Mouse (Mus musculus): ENCODE results near the gene Spaca3.

Spaca3 gene

DNA sequence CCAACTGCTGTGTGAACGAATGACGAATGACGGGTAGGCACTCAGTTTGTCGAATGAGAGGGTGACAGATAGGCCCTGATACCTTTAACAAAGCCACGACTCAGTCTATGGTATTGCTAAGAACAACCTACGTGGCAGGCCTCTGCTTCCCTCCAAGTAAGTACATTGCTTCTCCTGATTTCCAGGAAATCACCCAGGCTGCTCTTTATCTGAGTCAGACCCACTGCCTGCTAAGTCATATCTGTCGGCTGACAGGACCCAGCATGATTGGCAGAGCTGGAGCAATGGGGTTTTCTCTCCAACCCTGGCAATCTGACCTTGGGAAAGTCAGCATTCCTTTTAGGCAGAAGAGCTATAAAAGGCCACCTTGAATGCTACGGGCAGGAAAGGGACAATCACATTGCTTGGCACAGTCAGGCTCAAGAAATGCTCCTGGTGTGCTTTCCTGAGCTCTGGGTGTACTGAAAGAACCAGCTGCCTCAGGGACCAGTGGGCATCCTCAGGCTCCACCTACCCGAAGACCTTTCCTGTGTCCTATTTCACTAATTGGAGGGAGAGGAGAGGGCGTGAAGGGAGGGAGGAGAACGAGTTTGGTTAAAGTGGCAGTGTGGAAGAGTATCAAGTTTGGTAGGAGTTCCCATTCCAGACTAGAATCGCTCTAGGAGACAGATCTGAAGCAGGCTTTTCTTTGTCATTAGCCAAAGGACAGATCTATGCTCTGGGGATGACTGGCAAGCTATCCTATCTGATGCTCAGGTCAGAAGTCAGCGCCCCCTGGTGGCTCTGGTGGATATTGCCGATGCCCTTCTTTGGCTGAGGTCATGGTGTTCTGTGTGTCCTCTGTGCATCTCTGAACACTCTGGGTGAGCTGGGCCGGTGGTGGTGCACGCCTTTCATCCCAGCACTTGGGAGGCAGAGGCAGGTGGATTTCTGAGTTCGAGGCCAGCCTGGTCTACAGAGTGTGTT lies 14.6 kb downstream of the Spaca3 start:
- peak; percentile 76 to 79 for DNase-seq

DNA sequence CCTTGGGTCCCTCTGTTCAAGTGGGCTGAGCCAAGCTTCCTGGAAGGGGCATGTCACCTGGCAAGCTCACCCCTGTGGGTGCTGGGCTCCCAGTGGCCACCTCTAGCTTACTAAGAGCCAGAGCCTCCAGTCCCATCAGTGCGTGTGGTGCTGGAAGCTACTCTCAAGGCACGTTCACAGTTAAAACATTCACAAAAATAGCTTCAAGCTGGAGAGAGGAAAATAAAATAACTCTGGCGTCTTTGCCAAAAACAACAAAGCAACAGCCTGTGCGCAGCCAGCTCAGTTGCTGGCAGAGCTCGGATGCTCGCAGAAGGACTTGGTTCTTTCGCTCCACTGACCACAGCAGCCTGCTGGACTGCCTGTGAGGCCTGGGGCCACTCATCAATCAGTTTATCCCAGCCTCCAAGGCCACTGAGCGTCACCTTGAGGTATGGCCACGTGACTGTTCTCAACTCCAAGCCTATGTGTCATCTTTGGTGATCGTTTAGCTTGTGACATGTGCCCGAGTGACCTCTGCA lies 19.0 kb downstream of the Spaca3 start:
- no peak for DNase-seq

DNA sequence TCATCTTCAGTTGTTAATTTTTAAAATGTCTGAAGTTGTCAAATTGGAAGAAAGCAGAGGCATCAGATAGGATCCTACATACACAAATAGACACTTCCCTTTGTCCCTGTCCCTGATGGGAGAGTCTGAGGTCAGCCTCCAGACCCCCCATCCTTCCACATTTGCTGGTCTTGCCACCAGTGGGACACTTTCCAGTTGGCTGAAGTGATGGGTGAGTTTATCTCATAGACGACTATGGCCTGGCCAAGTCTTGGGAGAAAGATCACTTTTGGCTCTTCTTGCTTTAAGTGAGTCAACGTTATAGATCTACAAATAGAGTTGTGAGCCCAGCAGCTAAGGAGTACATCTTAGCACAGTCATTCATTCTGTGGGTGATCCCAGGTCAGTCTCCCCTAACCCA lies 19.9 kb downstream of the Spaca3 start:
- no peak for DNase-seq

DNA sequence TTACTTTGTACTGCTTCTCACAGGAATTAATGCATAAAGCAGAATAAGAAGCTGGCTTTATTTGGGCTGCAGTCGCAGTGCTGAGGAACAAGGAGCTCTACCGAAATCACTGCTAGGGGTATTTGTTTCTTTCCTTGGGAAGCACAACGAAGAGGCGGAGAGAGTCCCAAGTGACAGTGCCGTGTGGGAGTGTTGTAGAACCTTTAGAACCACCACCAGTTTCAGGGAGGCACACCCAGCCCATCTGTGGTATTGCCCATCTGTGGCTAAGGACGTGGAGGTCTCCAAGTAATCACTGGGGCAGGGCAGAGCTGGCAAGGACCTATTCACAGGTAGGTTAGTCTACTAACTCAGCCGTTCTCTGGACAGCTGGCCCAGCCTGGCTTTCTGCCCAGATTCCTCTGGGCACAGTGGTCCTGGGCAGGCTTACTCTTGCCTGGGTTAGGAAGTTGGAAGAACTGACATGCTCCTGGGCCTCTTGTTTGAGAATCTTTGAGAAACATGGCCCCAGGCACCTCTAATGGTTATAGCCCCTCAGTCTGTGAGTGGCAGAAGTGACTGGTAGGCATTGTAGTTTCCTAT lies 24.2 kb downstream of the Spaca3 start:
- DNase-seq, result no peak

DNA sequence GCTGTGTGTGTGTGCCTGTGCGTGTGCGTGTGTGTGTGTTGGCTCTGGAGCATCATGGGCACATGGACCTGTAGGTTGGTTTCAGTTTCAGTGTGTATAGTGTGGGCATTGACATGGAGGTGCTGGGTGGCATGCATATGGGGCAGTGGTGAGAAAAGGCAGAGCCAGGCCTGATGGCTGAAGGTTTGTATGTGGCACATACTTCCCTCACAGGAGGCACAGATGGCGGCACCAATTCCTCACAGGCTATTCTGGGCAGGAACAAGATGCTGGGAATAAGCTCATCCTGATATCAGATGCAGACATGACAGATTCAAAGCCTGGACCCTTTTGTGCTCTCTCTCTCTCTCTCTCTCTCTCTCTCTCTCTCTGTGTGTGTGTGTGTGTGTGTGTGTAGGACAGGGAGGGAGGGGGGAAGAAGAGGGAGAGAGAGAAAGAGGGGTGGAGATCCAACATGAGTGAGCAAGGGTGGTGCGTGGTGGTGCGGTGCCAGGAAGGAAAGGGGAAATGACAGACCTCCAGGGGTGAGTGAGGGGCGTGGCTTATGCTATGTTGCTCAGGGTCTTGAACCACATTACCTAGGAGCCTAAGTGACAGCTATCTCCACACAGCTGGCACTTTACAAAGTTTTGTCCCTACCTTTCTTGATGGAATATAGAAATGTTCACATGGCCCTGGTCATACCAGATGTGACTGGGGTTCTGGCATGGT lies 26.5 kb downstream of the Spaca3 start:
- no peak for DNase-seq

DNA sequence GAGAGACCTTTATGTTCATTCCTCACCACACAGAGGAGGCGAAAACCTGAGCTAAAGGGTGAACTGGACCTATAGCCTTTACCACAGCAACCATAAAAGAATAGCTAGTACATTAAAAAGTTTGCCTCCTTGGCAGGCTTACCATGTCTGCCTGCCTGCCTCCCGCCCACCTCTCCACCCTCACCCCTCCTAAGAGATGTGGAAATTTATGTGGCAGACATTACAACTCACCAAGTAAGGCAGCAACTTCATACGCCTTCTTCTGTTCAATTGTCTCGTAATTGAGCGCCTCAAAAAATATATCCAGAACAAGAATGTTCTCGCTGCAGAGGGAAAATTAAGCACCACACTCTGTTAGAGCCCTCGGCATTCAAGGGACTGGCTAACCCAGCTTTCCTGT lies 28.2 kb downstream of the Spaca3 start:
- no peak for DNase-seq

DNA sequence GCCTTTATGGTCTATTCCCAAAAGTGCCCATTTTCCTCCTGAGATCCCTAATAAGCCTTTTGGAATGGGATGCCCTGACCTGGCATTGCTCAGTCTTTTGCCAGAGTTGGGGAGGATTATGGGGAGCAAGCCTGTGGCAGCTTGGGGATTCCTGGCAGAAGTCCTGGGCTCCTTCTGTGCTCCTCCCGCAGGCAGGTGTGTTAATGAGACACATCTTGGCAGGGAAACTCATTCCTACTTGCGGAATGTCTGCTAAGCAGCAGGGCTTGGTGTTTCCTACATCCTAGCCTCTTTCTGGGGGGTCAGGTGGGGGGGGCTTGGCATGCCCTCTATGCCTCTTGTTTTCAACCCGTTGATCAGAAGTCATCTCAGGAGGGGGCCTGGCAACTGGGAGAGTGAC lies 28.9 kb downstream of the Spaca3 start:
- DNase-seq, result no peak

DNA sequence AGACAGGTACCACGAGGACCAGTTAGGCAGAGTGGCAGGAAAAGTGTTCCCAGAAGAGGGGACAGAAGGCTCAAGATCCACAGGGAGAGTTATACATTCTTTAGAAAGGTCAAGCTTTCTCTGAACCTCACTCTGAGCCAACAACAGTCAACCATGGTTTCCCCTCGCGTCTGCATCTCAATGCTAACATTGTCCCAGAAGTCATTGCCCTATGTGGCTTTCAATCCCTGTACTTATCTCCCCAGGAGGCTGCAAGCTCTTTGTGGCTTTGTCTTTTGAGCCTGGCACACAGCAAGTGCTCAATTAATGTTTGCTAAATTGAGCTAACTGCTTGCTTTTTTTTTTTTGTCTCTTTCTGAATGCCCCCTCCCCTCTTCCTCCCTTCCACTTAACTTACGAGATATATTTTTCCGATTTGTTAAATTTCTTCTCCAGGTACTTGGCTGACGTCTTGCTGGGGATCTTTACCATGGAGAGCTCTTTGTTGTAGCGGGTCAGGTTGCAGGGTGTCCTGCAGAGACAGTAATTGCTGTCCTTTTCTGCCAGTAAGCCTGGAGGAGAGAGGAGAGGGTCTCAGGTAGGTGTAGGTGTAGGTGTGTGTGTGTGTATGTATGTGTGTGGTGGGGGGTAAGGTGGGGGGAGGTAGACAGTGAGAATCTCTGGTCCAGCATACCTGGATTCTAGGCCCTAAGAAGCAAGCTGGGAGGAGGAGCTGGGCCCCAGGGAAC lies 31.3 kb downstream of the Spaca3 start:
- no peak for DNase-seq

DNA sequence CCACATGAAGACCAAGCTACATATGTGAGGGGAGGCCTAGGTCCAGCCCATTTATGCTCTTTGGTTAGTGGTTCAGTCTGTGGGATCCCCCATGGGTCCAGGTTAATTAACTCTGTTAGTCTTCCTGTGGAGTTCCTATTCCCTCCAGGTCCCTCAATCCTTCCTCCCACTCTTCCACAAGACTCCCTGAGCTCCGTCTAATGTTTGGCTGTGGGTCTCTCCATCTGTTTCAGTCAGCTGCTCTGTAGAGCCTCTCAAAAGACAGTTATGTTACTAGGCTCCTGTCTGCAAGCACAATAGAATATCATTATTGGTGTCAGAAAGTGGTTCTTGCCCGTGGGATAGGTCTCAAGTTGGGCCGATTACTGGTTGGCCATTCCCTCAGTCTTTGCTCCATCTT lies 37.7 kb downstream of the Spaca3 start:
- DNase-seq, result no peak

DNA sequence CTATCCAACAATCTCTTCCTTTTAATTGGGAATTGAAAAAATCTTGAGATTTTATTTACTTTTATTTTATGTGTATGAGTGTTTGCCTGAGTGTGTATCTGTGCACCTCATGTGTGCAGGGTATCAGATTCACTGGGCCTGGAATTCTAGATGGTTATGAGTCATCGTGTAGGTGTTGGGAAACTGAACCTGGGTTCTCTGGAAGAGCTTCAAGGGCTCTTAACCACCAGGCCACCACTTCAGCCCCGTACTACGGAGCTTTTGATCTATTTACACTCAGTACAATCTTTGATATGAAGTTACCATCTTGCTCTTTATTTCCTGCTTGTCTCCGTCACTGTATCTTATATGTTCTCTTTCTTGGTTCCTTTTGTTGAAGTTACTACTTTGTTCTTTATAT lies 42.4 kb downstream of the Spaca3 start:
- no peak for DNase-seq

DNA sequence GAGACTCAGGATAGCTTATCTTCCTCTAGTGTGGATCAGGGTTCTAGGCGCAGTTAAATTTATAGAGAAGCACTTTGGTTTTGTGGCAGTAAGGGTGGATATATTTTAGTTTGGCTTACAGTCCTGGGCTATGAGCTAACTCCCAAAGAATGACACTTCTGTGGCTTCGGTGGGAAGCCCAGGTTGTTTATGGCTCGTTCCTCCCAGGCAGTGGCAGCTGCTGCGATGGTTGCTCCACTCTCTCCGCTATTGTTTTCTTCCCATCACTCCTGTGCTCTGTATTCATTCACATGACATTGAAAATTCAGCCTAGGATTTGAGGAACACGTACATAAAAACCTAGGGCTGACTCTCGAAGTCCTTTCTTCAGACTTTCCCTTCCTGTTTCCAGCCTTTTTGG lies 44.5 kb downstream of the Spaca3 start:
- DNase-seq, result no peak

DNA sequence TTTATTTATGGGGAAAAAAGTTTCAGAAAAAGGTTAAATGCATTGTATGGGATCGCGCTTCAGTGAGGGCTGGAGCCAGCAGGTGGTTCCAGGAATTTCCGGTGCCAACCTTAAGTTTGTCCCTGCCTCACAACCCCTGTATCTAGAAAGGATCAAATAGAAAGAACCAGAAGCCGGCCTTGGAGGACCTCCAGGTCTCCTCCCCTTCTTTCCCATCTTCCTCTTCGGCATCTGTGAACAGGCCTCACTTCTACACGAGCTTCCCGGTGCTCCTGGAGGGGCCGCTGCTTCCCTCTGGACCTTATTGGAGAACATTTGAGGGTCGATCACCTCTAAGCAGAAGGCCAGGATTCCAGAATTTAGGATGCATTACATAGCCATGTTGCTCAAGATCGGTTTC lies 45.3 kb downstream of the Spaca3 start:
- DNase-seq, result no peak

DNA sequence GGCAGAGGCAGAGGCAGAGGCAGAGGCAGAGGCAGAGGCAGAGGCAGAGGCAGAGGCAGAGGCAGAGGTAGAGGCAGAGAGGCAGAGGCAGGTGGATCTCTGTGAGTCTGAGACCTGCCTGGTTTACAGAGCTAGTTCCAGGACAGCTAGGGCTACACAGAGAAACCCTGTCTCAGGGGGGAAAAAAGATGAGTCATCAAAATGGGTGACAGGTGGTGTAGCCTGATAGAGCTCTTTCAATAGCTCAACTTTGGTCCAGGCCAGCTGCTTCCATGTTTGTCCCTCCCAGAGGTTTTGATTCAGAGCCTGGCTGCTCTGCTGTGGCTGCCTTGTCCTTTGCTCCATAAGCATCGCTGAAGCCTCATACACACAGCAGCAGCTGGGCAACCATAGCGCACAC lies 46.4 kb downstream of the Spaca3 start:
- no peak for DNase-seq

DNA sequence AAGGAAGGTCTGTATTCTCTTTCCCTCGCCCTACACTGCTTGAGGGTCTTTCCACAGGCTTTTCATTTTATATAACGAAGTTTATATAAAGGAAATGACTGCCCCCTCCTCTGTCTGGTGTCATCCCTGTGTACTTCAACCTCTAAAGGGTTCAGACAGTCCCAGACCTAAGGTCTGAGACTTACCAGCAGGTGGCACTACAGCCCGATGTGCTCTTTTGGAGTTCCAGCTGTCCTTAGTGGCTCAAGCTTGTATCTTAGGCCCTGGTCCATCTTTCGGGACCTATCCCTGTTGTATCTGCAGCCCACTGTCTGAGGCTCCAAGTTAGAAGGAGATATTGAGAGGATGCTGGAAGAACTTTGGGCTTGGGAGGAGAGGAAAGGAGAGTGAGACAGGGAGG lies 48.3 kb downstream of the Spaca3 start:
- DNase-seq, result peak; percentile 35 to 44

DNA sequence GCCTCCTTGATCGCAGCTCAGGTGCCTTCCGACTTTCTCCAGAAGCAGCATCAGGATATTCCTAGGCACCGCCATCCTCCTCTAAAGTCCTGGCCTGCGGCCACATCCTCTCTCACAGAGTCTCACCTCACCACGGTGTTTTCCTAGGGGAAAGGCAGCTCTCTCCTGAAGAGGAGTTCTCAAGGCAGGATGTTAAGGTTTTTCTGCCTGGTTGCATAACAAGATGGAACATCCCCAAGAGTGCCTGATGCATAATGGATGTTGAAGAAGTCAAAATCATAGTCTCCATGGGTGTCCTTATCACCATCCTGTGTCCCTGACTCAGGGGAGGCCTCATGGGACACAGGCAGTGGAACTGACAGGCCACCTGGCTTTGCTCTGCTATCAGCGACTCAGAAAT lies 49.7 kb downstream of the Spaca3 start:
- no peak for DNase-seq

DNA sequence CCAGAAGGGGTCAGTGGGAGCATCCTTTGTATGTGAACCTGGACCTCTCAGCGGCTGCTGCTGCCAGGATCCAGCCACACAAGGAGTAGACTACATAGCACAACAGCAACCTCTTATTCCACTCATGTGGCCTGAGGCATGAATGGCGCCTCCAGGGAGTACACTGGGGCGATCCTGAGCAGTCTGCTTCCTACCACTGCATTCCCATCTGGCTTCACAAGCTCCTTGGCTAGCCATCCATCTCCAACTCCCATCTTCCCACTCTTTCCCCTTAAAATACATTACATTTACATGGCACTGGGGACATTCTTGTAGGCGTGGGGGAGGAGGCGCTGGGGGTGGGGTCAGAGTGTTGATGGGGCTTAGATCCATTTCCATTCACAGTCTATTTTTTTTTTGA lies 54.6 kb downstream of the Spaca3 start:
- no peak for DNase-seq

DNA sequence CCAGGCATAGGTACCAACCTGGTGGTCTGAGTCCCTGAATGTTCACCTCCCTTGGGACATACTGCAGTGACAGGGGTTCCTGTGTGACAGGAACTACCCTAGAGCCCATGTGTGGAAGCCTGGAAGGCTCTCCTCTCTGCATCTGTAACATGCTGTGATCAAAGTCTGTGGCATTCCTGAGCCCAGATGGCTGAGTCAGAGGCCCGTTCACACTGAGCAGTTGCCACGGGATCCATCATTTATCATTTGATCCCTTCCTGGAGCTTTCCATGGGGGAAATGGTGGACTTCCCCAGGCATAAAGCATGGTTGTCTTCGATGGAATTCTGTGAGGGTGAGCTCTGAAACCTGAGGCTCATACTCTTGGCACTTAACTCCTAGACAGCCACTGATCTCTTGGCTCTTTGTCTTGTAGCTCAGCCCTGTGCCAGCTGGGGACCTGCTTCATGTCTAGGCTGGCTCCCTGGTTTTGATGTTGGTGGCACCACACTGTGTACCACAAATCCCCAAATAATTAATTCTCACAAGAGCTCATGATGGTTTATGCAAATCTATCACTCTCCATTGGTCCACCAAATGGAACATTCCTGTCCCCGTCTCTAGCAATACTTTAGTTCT lies 55.4 kb downstream of the Spaca3 start:
- no peak for DNase-seq

All from B cell, adult 2 months (primary cell).